Mouse (Mus musculus) forebrain, postnatal 0 days (tissue): ENCODE measurements at regions not wholly inside any gene's neighbourhood (a gene's known extent, or its start where the extent isn't known, plus 50 kb on each side); places are given as distances from the start of the nearest gene placed in this dataset.

Experiments used
- ATAC-seq: fragments of 200-750 bp; cut with Nextera tagmentation; 2 replicates; pipeline ENCODE4 v1.8.0; 2017; ENCODE audit warnings: mild to moderate bottlenecking, moderate library complexity
- DNase-seq: peaks from one replicate; pipeline ENCODE4 v3.0.0-alpha.2; 2015
- H3K27ac ChIP-seq: fragments of 300-500 bp; sonication (generic); 2 replicates; pipeline ENCODE4 v1.5.1; 2014; ENCODE audit warnings: low read depth, mild to moderate bottlenecking, antibody characterized with exemption, low read length, moderate library complexity, mixed read lengths
- H3K27me3 ChIP-seq: fragments of 300-500 bp; sonication (generic); 2 replicates; pipeline ENCODE4 v1.6.1; 2014; ENCODE audit warnings: mild to moderate bottlenecking, low read length, mixed read lengths; ENCODE audit not compliant: insufficient read depth
- H3K36me3 ChIP-seq: fragments of 300-500 bp; sonication (generic); 2 replicates; pipeline ENCODE4 v1.6.1; 2014; ENCODE audit warnings: mild to moderate bottlenecking, moderate library complexity; ENCODE audit not compliant: insufficient read depth
- H3K4me1 ChIP-seq: fragments of 300-500 bp; sonication (generic); 2 replicates; pipeline ENCODE4 v1.6.1; 2014; ENCODE audit warnings: antibody characterized with exemption; ENCODE audit not compliant: insufficient read depth
- H3K4me2 ChIP-seq: fragments of 300-500 bp; sonication (generic); 2 replicates; pipeline ENCODE4 v1.6.1; 2014; ENCODE audit warnings: low read depth, mild to moderate bottlenecking, moderate library complexity
- H3K4me3 ChIP-seq: fragments of 300-500 bp; sonication (generic); 2 replicates; pipeline ENCODE4 v1.5.1; 2014; ENCODE audit warnings: low read depth, low read length, mixed read lengths
- H3K9ac ChIP-seq: fragments of 300-500 bp; sonication (generic); 2 replicates; pipeline ENCODE4 v1.6.1; 2014; ENCODE audit warnings: mild to moderate bottlenecking
- H3K9me3 ChIP-seq: fragments of 300-500 bp; sonication (generic); 2 replicates; pipeline ENCODE4 v1.6.1; 2016; ENCODE audit warnings: low read length
- CTCF ChIP-seq: sonication (generic); IDR thresholded peaks from 2 replicates; pipeline ENCODE4 v1.5.1; 2016; ENCODE audit warnings: antibody characterized with exemption, control low read depth, low read depth
- WGBS: fragments of 180-500 bp; shearing (Covaris S2); extraction: QIAGEN DNeasy Blood & Tissue Kit; methylation state at CpG from one replicate; pipeline ENCODE4 v1.1.7; 2014; 5-methylcytosine and 5-hydroxymethylcytosine counted together

GRCm38 (mm10) chr8:23562504-23562903, 1151.3 kb downstream of the Mrps31 start:
- DNase-seq (no peak), ATAC-seq (no peak)
- Histone ChIP-seq H3K4me2 (peak overlapping the region; percentile 35; the same call in 1 of the 2 replicates), H3K9ac (no peak overlapping the region), H3K9me3 (no peaks in the 10 kb centered on the region), H3K27ac (no peak overlapping the region), H3K4me3 (no peak overlapping the region), H3K27me3 (no peaks in the 10 kb centered on the region), H3K4me1 (peaks cover 4% of the 10 kb centered on the region; the same call in 1 of the 2 replicates), H3K36me3 (no peaks in the 10 kb centered on the region)
- no peak for TF ChIP-seq CTCF
- WGBS, result 11% methylated on average over 9 of the region's 9 CpGs

DNA sequence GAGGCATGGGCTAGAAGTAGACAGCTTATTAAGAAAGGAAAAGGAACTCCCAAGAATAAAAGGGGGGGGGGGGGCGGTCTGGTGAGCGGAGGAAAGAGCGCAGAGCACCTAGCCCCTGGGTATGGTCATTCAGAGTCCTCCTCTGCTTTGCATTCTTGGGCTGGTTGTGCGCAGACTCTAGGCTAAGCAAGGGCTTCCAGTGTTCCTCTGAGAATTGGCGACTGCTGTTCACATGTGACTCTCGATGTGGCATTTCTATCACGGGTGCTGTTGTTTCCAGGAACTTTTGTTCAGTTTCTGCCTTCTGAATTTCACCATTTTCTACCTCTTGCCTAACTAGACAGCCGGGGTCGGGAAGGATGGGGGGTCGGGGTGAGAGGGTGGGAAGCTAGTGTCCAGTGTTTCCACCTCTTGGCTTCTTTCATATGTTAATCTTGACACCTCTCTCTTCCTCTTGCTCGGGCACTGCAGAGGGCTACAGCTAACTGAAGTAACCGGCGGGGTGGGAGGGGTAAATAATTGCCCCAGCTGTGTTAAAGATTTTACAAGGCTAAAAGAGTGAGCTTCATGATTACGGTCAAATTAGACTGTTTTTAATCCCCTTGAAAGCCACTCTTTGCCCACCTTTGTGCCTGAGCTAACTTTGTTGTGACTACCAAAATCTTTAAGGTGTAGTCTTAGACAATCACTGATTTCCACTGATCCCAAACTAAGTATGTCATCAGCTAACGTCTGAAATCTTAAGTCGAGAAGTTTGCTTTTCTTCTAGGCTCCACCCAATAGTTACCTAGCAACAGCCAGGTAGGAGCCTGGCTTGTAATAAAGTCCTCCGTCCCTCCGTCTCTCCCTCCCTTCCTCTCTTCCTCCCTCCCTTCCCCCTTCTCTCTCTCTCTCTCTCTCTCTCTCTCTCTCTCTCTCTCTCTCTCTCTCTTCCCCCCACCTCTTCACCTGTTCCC, 1152.2 kb downstream of the Mrps31 start:
- H3K4me2 ChIP-seq, result peak overlapping the region; percentile 35
- ATAC-seq (peak; percentile 60; the same call in 1 of the 2 replicates), DNase-seq (peak; percentile 12)
- H3K36me3 ChIP-seq, result no peaks in the 10 kb centered on the region
- H3K9me3 ChIP-seq, result no peaks in the 10 kb centered on the region
- TF ChIP-seq CTCF, result no peak
- no peaks in the 10 kb centered on the region for H3K27me3 ChIP-seq
- no peak overlapping the region for H3K4me3 ChIP-seq
- H3K27ac ChIP-seq, result no peak overlapping the region; the same call in 1 of the 2 replicates
- no peak overlapping the region for H3K9ac ChIP-seq
- peaks cover 4% of the 10 kb centered on the region; the same call in 1 of the 2 replicates for H3K4me1 ChIP-seq
- 5% methylated on average over 18 of the region's 18 CpGs for WGBS

GRCm38 (mm10) chr8:23567906-23568305, 1156.7 kb downstream of the Mrps31 start:
- DNase-seq, result no peak
- WGBS, result 93% methylated on average over 3 of the region's 3 CpGs
- Histone ChIP-seq H3K27me3 (no peaks in the 10 kb centered on the region), H3K4me2 (no peak overlapping the region), H3K4me1 (no peaks in the 10 kb centered on the region), H3K9me3 (no peaks in the 10 kb centered on the region), H3K27ac (no peak overlapping the region), H3K9ac (no peak overlapping the region), H3K4me3 (no peak overlapping the region), H3K36me3 (no peaks in the 10 kb centered on the region)
- no peak for TF ChIP-seq CTCF
- ATAC-seq, result no peak

DNA sequence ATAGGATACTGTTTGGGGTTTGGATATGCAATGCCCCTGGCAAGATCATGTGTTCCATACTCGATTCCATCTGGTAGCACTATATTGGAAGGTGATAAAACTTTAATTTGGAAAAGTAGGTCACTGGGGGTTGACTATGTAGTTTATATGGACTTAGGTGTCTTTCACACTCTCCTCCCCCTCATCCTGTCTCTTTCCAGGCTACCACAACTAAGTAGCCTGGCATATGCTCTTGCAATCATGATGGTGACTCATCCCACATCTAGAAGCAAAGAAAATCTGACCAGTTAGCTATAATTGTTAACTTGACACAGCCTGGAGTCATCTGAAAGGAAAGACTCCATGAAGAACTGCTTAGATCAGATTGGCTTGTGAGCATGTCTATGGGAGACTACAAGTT, 1154.3 kb downstream of the Adam3 start:
- Histone ChIP-seq H3K4me3 (no peak overlapping the region), H3K4me2 (no peak overlapping the region), H3K9ac (no peak overlapping the region), H3K4me1 (no peaks in the 10 kb centered on the region), H3K27ac (no peak overlapping the region), H3K27me3 (no peaks in the 10 kb centered on the region), H3K36me3 (no peaks in the 10 kb centered on the region), H3K9me3 (no peaks in the 10 kb centered on the region)
- no peak for TF ChIP-seq CTCF
- DNase-seq (no peak), ATAC-seq (no peak)
- WGBS, result 94% methylated on average over 1 of the region's 1 CpGs

GRCm38 (mm10) chr8:23580106-23580505, 1145.5 kb downstream of the Adam3 start:
- WGBS, result 90% methylated on average over 4 of the region's 4 CpGs
- H3K9me3 ChIP-seq, result no peaks in the 10 kb centered on the region
- no peak overlapping the region for H3K4me2 ChIP-seq
- no peaks in the 10 kb centered on the region for H3K27me3 ChIP-seq
- no peak overlapping the region for H3K27ac ChIP-seq
- H3K9ac ChIP-seq, result no peak overlapping the region
- H3K4me3 ChIP-seq, result no peak overlapping the region
- no peaks in the 10 kb centered on the region for H3K4me1 ChIP-seq
- ATAC-seq (no peak), DNase-seq (no peak)
- H3K36me3 ChIP-seq, result no peaks in the 10 kb centered on the region
- TF ChIP-seq CTCF, result no peak

DNA sequence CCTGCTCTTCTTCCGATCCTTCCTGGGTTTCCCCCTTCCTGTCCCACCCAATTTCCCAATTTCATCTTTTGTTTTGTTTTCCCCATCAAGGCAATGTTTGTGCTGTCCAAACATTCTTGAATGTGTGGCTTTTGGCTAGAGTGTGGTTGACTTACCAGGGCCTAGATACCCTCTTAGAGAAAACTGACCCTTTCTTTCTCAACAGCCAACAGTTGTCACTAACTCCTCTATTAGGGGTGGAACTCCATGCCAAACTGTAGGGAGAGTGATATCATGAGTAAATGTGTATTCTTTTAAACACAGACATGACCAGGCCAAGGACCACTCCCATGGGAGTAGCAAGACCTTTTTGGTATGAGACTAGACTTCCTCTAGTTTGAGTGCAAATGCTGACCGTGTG, 1145.0 kb downstream of the Adam3 start:
- WGBS, result 91% methylated on average over 2 of the region's 2 CpGs
- no peaks in the 10 kb centered on the region for H3K4me1 ChIP-seq
- no peak overlapping the region for H3K27ac ChIP-seq
- TF ChIP-seq CTCF, result no peak
- no peak overlapping the region for H3K4me2 ChIP-seq
- ATAC-seq (no peak), DNase-seq (no peak)
- H3K9ac ChIP-seq, result no peak overlapping the region
- no peaks in the 10 kb centered on the region for H3K27me3 ChIP-seq
- H3K9me3 ChIP-seq, result no peaks in the 10 kb centered on the region
- H3K36me3 ChIP-seq, result no peaks in the 10 kb centered on the region
- no peak overlapping the region for H3K4me3 ChIP-seq
